Comparison of ENCODE assay signal across 8 mouse cellular contexts in the genomic region with DNA sequence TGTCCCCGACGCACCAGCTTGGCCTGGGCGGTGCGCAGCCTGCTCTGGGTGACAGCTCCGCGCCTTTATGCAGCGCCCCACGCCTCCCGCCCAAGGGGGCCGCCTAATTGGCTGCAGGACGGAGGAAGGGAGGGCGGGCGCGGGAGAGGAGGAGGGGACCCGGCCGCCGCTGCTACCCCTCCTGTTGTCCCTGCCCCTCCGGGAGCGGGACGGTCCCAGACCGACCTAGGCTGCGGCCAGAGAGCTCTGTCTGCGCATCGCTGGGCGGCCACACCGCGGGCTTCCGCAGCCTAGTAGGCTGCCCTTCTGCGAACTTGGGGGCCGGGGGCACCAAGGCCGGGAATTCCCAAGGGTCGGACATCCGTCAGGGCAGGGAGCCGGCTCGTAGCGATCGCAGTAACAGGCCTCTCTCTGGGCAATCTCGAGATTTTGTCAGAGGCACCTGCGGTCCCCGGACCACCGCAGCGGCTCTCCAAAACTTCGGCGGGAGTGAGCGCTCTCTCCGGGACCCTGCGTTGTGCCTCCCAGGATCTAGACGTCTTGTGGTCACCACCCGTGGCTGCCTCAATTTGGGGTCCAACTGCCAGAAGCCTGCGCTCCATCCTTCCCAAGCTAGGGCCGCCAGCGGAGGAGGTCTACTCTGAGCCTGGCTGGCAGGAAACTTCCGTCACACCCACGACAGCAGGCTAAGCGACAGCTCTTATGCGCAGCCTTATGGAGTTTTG. TPM values are rescaled to one million over a fixed set of nuclear protein-coding genes. Genes with fewer than 3 reads are reported as not detected.
DNase-seq lines count a peak whose midpoint lies in the region; ATAC-seq and TF ChIP-seq lines count a peak whose summit lies in the region.

A gene (minus strand): TSS at position 81 of the 725 bp plus-strand sequence.

- TF ChIP-seq EP300 in MEL (IDR thresholded peaks at IDR 0.05; ENCODE audit: low read depth in 1 of 2, low read length in 2 of 2): no peak

- no peak for TF ChIP-seq CTCF in MEL (IDR thresholded peaks at IDR 0.05 in 2 of 3, conservative IDR thresholded peaks at IDR 0.05 in 1 of 3; ENCODE audit: control insufficient read depth in 1 of 3, insufficient read depth in 1 of 3, low read depth in 2 of 3, low read length in 3 of 3, poor library complexity in 1 of 3, severe bottlenecking in 1 of 3)
- TF ChIP-seq CTCF in liver, adult 2 months (IDR thresholded peaks at IDR 0.05; ENCODE audit: low read depth, low read length): no peak
- no peak for TF ChIP-seq CTCF in thymus, adult 2 months (IDR thresholded peaks at IDR 0.05; ENCODE audit: borderline replicate concordance, control insufficient read depth, extremely low read depth, insufficient read depth, low read length, poor library complexity)

- H3K4me2 ChIP-seq in forebrain, embryonic 15.5 days (replicated peaks): peak within 1 kb of the TSS; percentile 95
- peak within 1 kb of the TSS; percentile 95 for H3K4me2 ChIP-seq in hindbrain, embryonic 11.5 days (replicated peaks; ENCODE audit: low read depth, low read length)
- H3K4me2 ChIP-seq in neural tube, embryonic 15.5 days: peak within 1 kb of the TSS; percentile 92

- TF ChIP-seq RAD21 in MEL (IDR thresholded peaks at IDR 0.05; ENCODE audit: low read depth, low read length): no peak

- no peaks in the 10 kb centered on the region for H3K4me1 ChIP-seq in MEL (ENCODE audit: control insufficient read depth in 1 of 2, insufficient read depth in 2 of 2, low read length in 2 of 2)
- H3K4me1 ChIP-seq in forebrain, embryonic 15.5 days: peaks cover 15% of the 10 kb centered on the region
- peaks cover 4% of the 10 kb centered on the region; the same call in 1 of the 2 replicates for H3K4me1 ChIP-seq in hindbrain, embryonic 11.5 days (replicated peaks; ENCODE audit: control insufficient read depth, insufficient read depth, low read length)
- no peaks in the 10 kb centered on the region for H3K4me1 ChIP-seq in liver, adult 2 months (ENCODE audit: control insufficient read depth, insufficient read depth, low read length)
- peaks cover 15% of the 10 kb centered on the region for H3K4me1 ChIP-seq in neural tube, embryonic 15.5 days
- H3K4me1 ChIP-seq in thymus, adult 2 months (replicated peaks; ENCODE audit: control insufficient read depth, insufficient read depth, low read length): no peaks in the 10 kb centered on the region

- no peak within 1 kb of the TSS for H3K27ac ChIP-seq in MEL (ENCODE audit: control insufficient read depth, low read depth, low read length)
- no peak within 1 kb of the TSS for H3K27ac ChIP-seq in forebrain, embryonic 15.5 days (replicated peaks)
- no peak within 1 kb of the TSS for H3K27ac ChIP-seq in hindbrain, embryonic 11.5 days (ENCODE audit: low read depth, low read length)
- H3K27ac ChIP-seq in liver, adult 2 months (replicated peaks; ENCODE audit: insufficient read depth, low read depth, low read length): no peak within 1 kb of the TSS
- H3K27ac ChIP-seq in neural tube, embryonic 15.5 days (replicated peaks): no peak within 1 kb of the TSS
- H3K27ac ChIP-seq in thymus, adult 2 months (ENCODE audit: control insufficient read depth, insufficient read depth, low read length): no peak within 1 kb of the TSS

- H3K4me3 ChIP-seq in MEL (ENCODE audit: control insufficient read depth in 1 of 2, insufficient read depth in 1 of 2, low read depth in 2 of 2, low read length in 2 of 2): no peak within 1 kb of the TSS
- peak within 1 kb of the TSS; percentile 49 for H3K4me3 ChIP-seq in forebrain, embryonic 15.5 days
- H3K4me3 ChIP-seq in hindbrain, embryonic 11.5 days (ENCODE audit: low read depth, low read length): peak within 1 kb of the TSS; percentile 39
- H3K4me3 ChIP-seq in liver, adult 2 months (ENCODE audit: insufficient read depth, low read depth, low read length): peak within 1 kb of the TSS; percentile 41; the same call in 1 of the 2 replicates
- peak within 1 kb of the TSS; percentile 44 for H3K4me3 ChIP-seq in neural tube, embryonic 15.5 days (replicated peaks)
- H3K4me3 ChIP-seq in thymus, adult 2 months (ENCODE audit: control insufficient read depth, insufficient read depth, low read length): no peak within 1 kb of the TSS

- H3K9me3 ChIP-seq in MEL (replicated peaks; ENCODE audit: insufficient read depth, low read length): no peaks in the 10 kb centered on the region
- H3K9me3 ChIP-seq in forebrain, embryonic 15.5 days: no peaks in the 10 kb centered on the region
- no peaks in the 10 kb centered on the region for H3K9me3 ChIP-seq in hindbrain, embryonic 11.5 days (ENCODE audit: control insufficient read depth, low read length)
- H3K9me3 ChIP-seq in neural tube, embryonic 15.5 days (replicated peaks): no peaks in the 10 kb centered on the region

- no peaks in the 10 kb centered on the region for H3K36me3 ChIP-seq in MEL (ENCODE audit: control insufficient read depth in 1 of 2, insufficient read depth in 2 of 2, low read length in 2 of 2)
- H3K36me3 ChIP-seq in forebrain, embryonic 15.5 days: no peaks in the 10 kb centered on the region
- no peaks in the 10 kb centered on the region for H3K36me3 ChIP-seq in hindbrain, embryonic 11.5 days (ENCODE audit: control insufficient read depth, insufficient read depth, low read length)
- no peaks in the 10 kb centered on the region for H3K36me3 ChIP-seq in liver, adult 2 months (ENCODE audit: control insufficient read depth, insufficient read depth, low read length)
- H3K36me3 ChIP-seq in neural tube, embryonic 15.5 days: no peaks in the 10 kb centered on the region
- no peaks in the 10 kb centered on the region for H3K36me3 ChIP-seq in thymus, adult 2 months (ENCODE audit: control insufficient read depth, insufficient read depth, low read length)

- H3K27me3 ChIP-seq in MEL (ENCODE audit: control insufficient read depth in 1 of 2, insufficient read depth in 2 of 2, low read length in 2 of 2): no peaks in the 10 kb centered on the region
- H3K27me3 ChIP-seq in forebrain, embryonic 15.5 days: peaks cover 49% of the 10 kb centered on the region
- peaks cover 48% of the 10 kb centered on the region for H3K27me3 ChIP-seq in hindbrain, embryonic 11.5 days (ENCODE audit: control insufficient read depth, insufficient read depth, low read length)
- H3K27me3 ChIP-seq in liver, adult 2 months (ENCODE audit: control insufficient read depth, insufficient read depth, low read length): peaks cover 8% of the 10 kb centered on the region
- H3K27me3 ChIP-seq in neural tube, embryonic 15.5 days (replicated peaks): peaks cover 65% of the 10 kb centered on the region
- peaks cover 2% of the 10 kb centered on the region; the same call in 1 of the 2 replicates for H3K27me3 ChIP-seq in thymus, adult 2 months (ENCODE audit: control insufficient read depth, insufficient read depth, low read length)

- H3K9ac ChIP-seq in MEL (ENCODE audit: control insufficient read depth, low read depth, low read length, poor library complexity, severe bottlenecking): no peak within 1 kb of the TSS
- H3K9ac ChIP-seq in forebrain, embryonic 15.5 days (replicated peaks): peak within 1 kb of the TSS; percentile 42
- H3K9ac ChIP-seq in hindbrain, embryonic 11.5 days (ENCODE audit: low read depth, low read length): peak within 1 kb of the TSS; percentile 33; the same call in 1 of the 2 replicates
- H3K9ac ChIP-seq in liver, adult 2 months (ENCODE audit: low read depth, low read length): peak within 1 kb of the TSS; percentile 42
- H3K9ac ChIP-seq in neural tube, embryonic 15.5 days (replicated peaks): peak within 1 kb of the TSS; percentile 38

- no peaks in the 10 kb centered on the region for H3K79me2 ChIP-seq in MEL (ENCODE audit: control insufficient read depth, insufficient read depth, low read length, poor library complexity)
- H3K79me2 ChIP-seq in liver, adult 2 months (ENCODE audit: control insufficient read depth, insufficient read depth, low read length): no peaks in the 10 kb centered on the region

- DNase-seq in MEL (ENCODE audit: low read depth, low spot score): no peak
- peak in 1 of 2 experiments; percentile 44 for DNase-seq in adrenal gland, adult 18-20 months (ENCODE audit: low spot score in 2 of 2)
- peak; percentile 69 for DNase-seq in hindbrain, embryonic 11.5 days (ENCODE audit: low spot score)
- no peak for DNase-seq in liver, adult 2 months (ENCODE audit: extremely low read depth, low read depth, low spot score)
- DNase-seq in thymus, adult 2 months: no peak
- DNase-seq in cerebellum, postnatal 14 days: no peak

- ATAC-seq in forebrain, embryonic 15.5 days (replicated peaks): peak; percentile 68
- peak; percentile 86 for ATAC-seq in hindbrain, embryonic 11.5 days (ENCODE audit: low FRiP score)
- peak; percentile 79; the same call in 1 of the 2 replicates for ATAC-seq in neural tube, embryonic 15.5 days (ENCODE audit: low FRiP score)

- TF ChIP-seq POLR2A in MEL (IDR thresholded peaks at IDR 0.05; ENCODE audit: control insufficient read depth in 1 of 2, insufficient read depth in 1 of 2, low read depth in 1 of 2, low read length in 2 of 2, poor library complexity in 1 of 2): no peak
- TF ChIP-seq POLR2A in liver, adult 2 months (IDR thresholded peaks at IDR 0.05; ENCODE audit: extremely low read depth, insufficient read depth, low read length): no peak
- no peak for TF ChIP-seq POLR2A in thymus, adult 2 months (IDR thresholded peaks at IDR 0.05; ENCODE audit: control insufficient read depth, extremely low read depth, insufficient read depth, low read length, poor library complexity)

- under 1% methylated on average over 53 of the region's 56 CpGs for WGBS in forebrain, embryonic 15.5 days
- under 1% methylated on average over 56 of the region's 56 CpGs for WGBS in hindbrain, embryonic 11.5 days
- WGBS in liver, adult 2 months: 3% methylated on average over 55 of the region's 56 CpGs
- WGBS in neural tube, embryonic 15.5 days: under 1% methylated on average over 50 of the region's 56 CpGs
- 2% methylated on average over 55 of the region's 56 CpGs for WGBS in thymus, adult 2 months

TF ChIP-seq in MEL, 35 proteins besides CTCF, POLR2A, EP300 and RAD21 (continues in another document):
- TF ChIP-seq MAZ (IDR thresholded peaks at IDR 0.05; ENCODE audit: low read depth, low read length) (no peak), POLR2AphosphoS5 (IDR thresholded peaks at IDR 0.05; ENCODE audit: borderline replicate concordance, low read depth, low read length) (no peak), UBTF (IDR thresholded peaks at IDR 0.05; ENCODE audit: borderline replicate concordance, insufficient read depth, low read depth, low read length) (no peak)

RNA-seq across cellular contexts. Expression of the gene that starts here (rescaled TPM):
- total RNA-seq in MEL (2012; rRNA removed): 13.4 and 31.8 TPM in 2 replicates
- 10 to 100 TPM in 1 of 2 experiments, not detected in 1; 43.4 TPM for polyA plus RNA-seq in MEL (2012; ENCODE audit: insufficient read depth in 1 of 2, insufficient read length in 2 of 2, low read depth in 1 of 2, low replicate concordance in 2 of 2, missing spikeins in 1 of 2)
- 10 to 100 TPM; 12.2 to 16.7 TPM for total RNA-seq in adrenal gland, adult 18-20 months (2021)
- 6.6 and 6.7 TPM in 2 replicates for polyA plus RNA-seq in forebrain, embryonic 15.5 days (2015; fragmentation: Nextera tagmentation; extraction: Ambion mirVana)
- 1.3 and 4.2 TPM in 2 replicates for polyA plus RNA-seq in hindbrain, embryonic 11.5 days (2014; fragmentation: Nextera tagmentation; extraction: Ambion mirVana)
- 0.40 and 0.65 TPM in 2 replicates for total RNA-seq in liver, adult 2 months (2014; rRNA removed)
- 0.17 TPM in 1 of 2 replicates, not detected in the other for polyA plus RNA-seq in liver, adult 2 months (2012; rRNA removed)
- 3.5 and 3.6 TPM in 2 replicates for polyA plus RNA-seq in neural tube, embryonic 15.5 days (2015; fragmentation: Nextera tagmentation; extraction: Ambion mirVana)
- polyA plus RNA-seq in thymus, adult 2 months (2012; rRNA removed): 1.5 and 1.8 TPM in 2 replicates

Comparison
In these comparisons a context has a peak if more than half of its experiments do, and no peak if none do; other contexts are left out.
1. H3K4me3 ChIP-seq: peak in forebrain, embryonic 15.5 days (single experiment), hindbrain, embryonic 11.5 days (single experiment), liver, adult 2 months (single experiment) and neural tube, embryonic 15.5 days (single experiment); none in MEL (0 of 2) and thymus, adult 2 months (single experiment).
2. Peak in every context shown above with its lines, with median percentiles within 50 percentile points of each other: ATAC-seq and H3K4me2 ChIP-seq.